Mouse (Mus musculus) CH12.LX (cell line): Measurements from ENCODE around the gene Rnf144b. TPM values are rescaled to one million over a fixed set of nuclear protein-coding genes. Genes with fewer than 3 reads are reported as not detected.

Source experiments
- DNase-seq: peaks from one replicate; pipeline ENCODE4 v3.0.0-alpha.2; 2013; ENCODE audit errors: extremely low read depth
- H3K27ac ChIP-seq: 2 replicates; pipeline ENCODE4 v1.5.1; 2012; ENCODE audit warnings: low read depth, mild to moderate bottlenecking, control low read depth, moderate library complexity; ENCODE audit not compliant: insufficient read depth
- H3K27me3 ChIP-seq: replicated peaks from 2 replicates; pipeline ENCODE3; 2012; ENCODE audit warnings: inconsistent platforms
- H3K36me3 ChIP-seq, 2 experiments: replicated peaks in 1 of 2; 2 replicates each; pipeline versions ENCODE3 to v1.6.1; 2012; ENCODE audit warnings: inconsistent platforms in 1 of 2, low read length in 1 of 2, mild to moderate bottlenecking in 1 of 2, mixed read lengths in 1 of 2, moderate library complexity in 1 of 2; ENCODE audit not compliant: control insufficient read depth in 1 of 2, insufficient read depth in 1 of 2
- H3K4me1 ChIP-seq, 2 experiments: 2 replicates each; pipeline ENCODE4 v1.6.1; 2012; ENCODE audit warnings: inconsistent platforms in 1 of 2, moderate library complexity in 1 of 2; ENCODE audit not compliant: insufficient read depth in 2 of 2, control insufficient read depth in 1 of 2
- H3K4me2 ChIP-seq: 2 replicates; pipeline ENCODE4 v1.6.1; 2012; ENCODE audit warnings: low read depth, mild to moderate bottlenecking, control low read depth; ENCODE audit not compliant: poor library complexity, insufficient read depth, severe bottlenecking
- H3K4me3 ChIP-seq, 3 experiments: fragments of 150-350 bp in 1 of 3; sonication (generic) in 1 of 3; replicated peaks in 1 of 3; 2 replicates each; pipeline versions ENCODE3 to v1.5.1; 2011 to 2012; ENCODE audit warnings: low read depth in 2 of 3, low read length in 2 of 3, mild to moderate bottlenecking in 2 of 3, moderate library complexity in 2 of 3, control low read depth in 1 of 3, improper control_type of control experiment in 1 of 3, inconsistent platforms in 1 of 3, mixed read lengths in 1 of 3; ENCODE audit not compliant: poor library complexity in 1 of 3
- H3K79me2 ChIP-seq: replicated peaks from 2 replicates; pipeline ENCODE4 v1.6.1; 2012; ENCODE audit warnings: mild to moderate bottlenecking, moderate library complexity; ENCODE audit not compliant: control insufficient read depth, poor library complexity, insufficient read depth, severe bottlenecking; ENCODE audit errors: extremely low read depth
- H3K9ac ChIP-seq: 2 replicates; pipeline ENCODE4 v1.6.1; 2012; ENCODE audit warnings: low read depth, mild to moderate bottlenecking, control low read depth, moderate library complexity; ENCODE audit not compliant: insufficient read depth
- H3K9me3 ChIP-seq: replicated peaks from 2 replicates; pipeline ENCODE3; 2012; ENCODE audit warnings: low read length, inconsistent platforms, mixed read lengths
- BHLHE40 ChIP-seq: IDR thresholded peaks from 2 replicates; pipeline ENCODE4 v1.6.1; 2011; ENCODE audit warnings: mild to moderate bottlenecking, low read depth, low read length, improper control_type of control experiment
- CHD2 ChIP-seq: IDR thresholded peaks from 2 replicates; pipeline ENCODE4 v1.6.1; 2011; ENCODE audit warnings: low read length, improper control_type of control experiment
- CTCF ChIP-seq, 2 experiments: IDR thresholded peaks in 1 of 2; conservative IDR thresholded peaks in 1 of 2; 2 replicates each; pipeline ENCODE4 v1.5.1; 2011 to 2012; ENCODE audit warnings: low read depth in 2 of 2, low read length in 2 of 2, improper control_type of control experiment in 1 of 2, inconsistent platforms in 1 of 2, mild to moderate bottlenecking in 1 of 2, moderate library complexity in 1 of 2
- E2F4 ChIP-seq: IDR thresholded peaks from 2 replicates; pipeline ENCODE4 v1.6.1; 2011; ENCODE audit warnings: low read depth, low read length, improper control_type of control experiment; ENCODE audit not compliant: insufficient replicate concordance
- ELF1 ChIP-seq: IDR thresholded peaks from 2 replicates; pipeline ENCODE4 v1.6.1; 2014; ENCODE audit warnings: low read depth, mild to moderate bottlenecking, inconsistent platforms, low read length, improper control_type of control experiment
- IRF4 ChIP-seq: IDR thresholded peaks from 2 replicates; pipeline ENCODE4 v1.6.1; 2014; ENCODE audit warnings: low read depth, mild to moderate bottlenecking, inconsistent platforms, low read length, improper control_type of control experiment
- JUND ChIP-seq: conservative IDR thresholded peaks from 2 replicates; pipeline ENCODE4 v1.6.1; 2011; ENCODE audit warnings: low read depth, low read length, improper control_type of control experiment
- MAFK ChIP-seq: IDR thresholded peaks from 2 replicates; pipeline ENCODE4 v1.6.1; 2011; ENCODE audit warnings: low read length, improper control_type of control experiment; ENCODE audit not compliant: insufficient replicate concordance
- MAZ ChIP-seq: IDR thresholded peaks from 2 replicates; pipeline ENCODE4 v1.6.1; 2012; ENCODE audit warnings: low read depth, mild to moderate bottlenecking, inconsistent platforms, low read length, improper control_type of control experiment, moderate library complexity
- MEF2A ChIP-seq: IDR thresholded peaks from 2 replicates; pipeline ENCODE4 v1.6.1; 2014; ENCODE audit warnings: low read depth, mild to moderate bottlenecking, inconsistent platforms, low read length, improper control_type of control experiment, borderline replicate concordance
- MXI1 ChIP-seq: IDR thresholded peaks from 2 replicates; pipeline ENCODE4 v1.6.1; 2011; ENCODE audit warnings: mild to moderate bottlenecking, low read depth, low read length, improper control_type of control experiment
- MYC ChIP-seq: IDR thresholded peaks from 2 replicates; pipeline ENCODE4 v1.6.1; 2011; ENCODE audit warnings: low read depth, mild to moderate bottlenecking, improper control_type of control experiment, low read length
- NELFE ChIP-seq: IDR thresholded peaks from 2 replicates; pipeline ENCODE4 v1.6.1; 2011; ENCODE audit warnings: low read depth, low read length, improper control_type of control experiment
- POLR2AphosphoS2 ChIP-seq: IDR thresholded peaks from 2 replicates; pipeline ENCODE4 v1.6.1; 2011; ENCODE audit warnings: low read depth, low read length, improper control_type of control experiment
- RAD21 ChIP-seq: IDR thresholded peaks from 2 replicates; pipeline ENCODE4 v1.6.1; 2011; ENCODE audit warnings: low read depth, mild to moderate bottlenecking, low read length, improper control_type of control experiment, moderate library complexity
- SIN3A ChIP-seq: IDR thresholded peaks from 2 replicates; pipeline ENCODE4 v1.6.1; 2012; ENCODE audit warnings: low read length, improper control_type of control experiment, inconsistent platforms
- TBP ChIP-seq: conservative IDR thresholded peaks from 2 replicates; pipeline ENCODE4 v1.6.1; 2011; ENCODE audit warnings: low read depth, low read length, improper control_type of control experiment
- TCF12 ChIP-seq: IDR thresholded peaks from 2 replicates; pipeline ENCODE4 v1.6.1; 2014; ENCODE audit warnings: low read depth, mild to moderate bottlenecking, inconsistent platforms, low read length, improper control_type of control experiment
- UBTF ChIP-seq: IDR thresholded peaks from 2 replicates; pipeline ENCODE4 v1.6.1; 2012; ENCODE audit warnings: low read depth, mild to moderate bottlenecking, inconsistent platforms, low read length, improper control_type of control experiment, moderate library complexity
- ZKSCAN1 ChIP-seq: IDR thresholded peaks from 2 replicates; pipeline ENCODE4 v1.6.1; 2012; ENCODE audit warnings: low read depth, inconsistent platforms, low read length, improper control_type of control experiment, borderline replicate concordance
- ZMIZ1 ChIP-seq: IDR thresholded peaks from 2 replicates; pipeline ENCODE4 v1.6.1; 2012; ENCODE audit warnings: low read depth, mild to moderate bottlenecking, inconsistent platforms, low read length, improper control_type of control experiment
- ZNF384 ChIP-seq: IDR thresholded peaks from 2 replicates; pipeline ENCODE4 v1.6.1; 2012; ENCODE audit warnings: low read depth, low read length, improper control_type of control experiment, inconsistent platforms
- dilution Hi-C: fragments of 300-500 bp; cut with MboI; formaldehyde crosslinking; loops from 2 replicates; pipeline ENCODE4 v1.14.3; 2020; ENCODE audit warnings: low sequenced_read_pairs; ENCODE audit not compliant: extremely low pct_unique_long_range_greater_than_20kb, extremely low pct_ligation_motif_present
- in situ Hi-C: fragments of 300-500 bp; cut with MboI; formaldehyde crosslinking; loops from 3 replicates; pipeline ENCODE4 v1.14.3; 2019; ENCODE audit warnings: low sequenced_read_pairs, low pct_ligation_motif_present, low pct_unique_long_range_greater_than_20kb, mixed read lengths
- polyA plus RNA-seq: library from polyadenylated mRNA; unstranded; fragments of >175 nt; gene quantifications from 2 replicates; pipeline ENCODE4 v1.2.1, GENCODE M21; 2012; ENCODE audit warnings: low read depth; ENCODE audit not compliant: insufficient read length
- total RNA-seq, 2 experiments: library from RNA; depleted of rRNA; stranded (reverse); fragments of 300-350 nt in 1 of 2; fragments of >200 nt in 1 of 2; gene quantifications; 2 replicates each; pipeline ENCODE4 v1.2.3; 2012 to 2014

The Rnf144b gene
- total and polyA plus RNA-seq, 3 experiments = not detected

GRCm38 (mm10) chr13:47096591-47096990 is 25.9 kb upstream of the Rnf144b start:
- dilution Hi-C loops = no loop called here
- H3K79me2 ChIP-seq = 0 out of 2 replicates have a peak, but pooled peaks cover 2% of the 10 kb centered on the region
- no peak overlapping the region for H3K9ac ChIP-seq
- no peak for DNase-seq
- H3K4me3 ChIP-seq = no peak overlapping the region
- H3K4me1 ChIP-seq = peaks cover 0 to 14% of the 10 kb centered on the region in 2 experiments; a peak in 2 of 4 replicates
- H3K36me3 ChIP-seq = peaks cover 20 to 85% of the 10 kb centered on the region in 2 experiments
- no peak overlapping the region for H3K27ac ChIP-seq
- no peaks in the 10 kb centered on the region for H3K27me3 ChIP-seq
- TF ChIP-seq ZKSCAN1 (no peak), TBP (no peak), MEF2A (no peak), MAZ (no peak), TCF12 (no peak), UBTF (no peak), RAD21 (no peak), SIN3A (no peak), ZNF384 (no peak), ZMIZ1 (no peak), JUND (no peak), IRF4 (no peak), ELF1 (no peak), MAFK (no peak), CTCF (conservative IDR thresholded peaks at IDR 0.05 in 1 of 2, IDR thresholded peaks at IDR 0.05 in 1 of 2; ENCODE audit: low read depth in 2 of 2, low read length in 2 of 2) (no peak), MYC (no peak), E2F4 (no peak), BHLHE40 (no peak)
- TF ChIP-seq, all 38 proteins: peak for 0
- Histone ChIP-seq H3K4me2 (no peak overlapping the region), H3K9me3 (no peaks in the 10 kb centered on the region)
- in situ Hi-C loops = no loop called here

DNA sequence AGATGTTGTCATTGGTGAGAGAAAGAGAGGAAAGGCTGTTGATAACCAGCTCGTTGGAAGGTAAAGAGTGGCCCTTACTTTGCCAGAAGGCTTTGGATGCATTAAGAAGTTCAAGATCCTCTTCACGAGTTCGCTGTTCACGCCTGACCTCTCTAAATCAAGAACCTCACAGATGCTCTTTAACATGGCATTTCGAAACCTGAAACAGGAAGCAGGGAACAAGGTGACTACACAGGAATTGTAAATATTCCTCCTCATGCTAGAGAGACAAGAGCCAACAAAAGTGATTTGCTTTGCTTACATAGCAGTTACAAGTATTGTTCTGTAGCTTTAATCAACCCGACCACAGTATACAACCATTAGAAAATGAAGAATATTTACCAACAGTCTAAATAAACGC is 23.2 kb upstream of the Rnf144b start:
- no peak overlapping the region for H3K27ac ChIP-seq
- H3K9me3 ChIP-seq = no peaks in the 10 kb centered on the region
- H3K9ac ChIP-seq = no peak overlapping the region
- in situ Hi-C loops (no loop called here), dilution Hi-C loops (no loop called here)
- H3K4me1 ChIP-seq = peaks cover 0 to 33% of the 10 kb centered on the region in 2 experiments; a peak in 3 of 4 replicates
- peaks cover 17% of the 10 kb centered on the region for H3K79me2 ChIP-seq
- peaks cover 19 to 76% of the 10 kb centered on the region in 2 experiments for H3K36me3 ChIP-seq
- H3K4me3 ChIP-seq = no peak overlapping the region
- DNase-seq = no peak
- no peak for TF ChIP-seq CHD2
- TF ChIP-seq POLR2AphosphoS2 = no peak
- TF ChIP-seq NELFE = no peak
- no peak for TF ChIP-seq E2F4
- TF ChIP-seq CTCF (conservative IDR thresholded peaks at IDR 0.05 in 1 of 2, IDR thresholded peaks at IDR 0.05 in 1 of 2; ENCODE audit: low read depth in 2 of 2, low read length in 2 of 2) = no peak
- no peak for TF ChIP-seq MXI1
- no peak for TF ChIP-seq ZKSCAN1
- TF ChIP-seq TBP = no peak
- TF ChIP-seq MAZ = no peak
- H3K27me3 ChIP-seq = no peaks in the 10 kb centered on the region
- no peak overlapping the region for H3K4me2 ChIP-seq
